In genomic region chr1:37998371-37999199, GRCm38 (mm10) we compare ENCODE assay signal across 8 mouse cellular contexts. TPM values are rescaled to one million over a fixed set of nuclear protein-coding genes. Genes with fewer than 3 reads are reported as not detected.
DNase-seq lines count a peak whose midpoint lies in the region; ATAC-seq lines count a peak whose summit lies in the region.

No protein-coding gene starts in this region.

- H3K4me1 ChIP-seq in heart, embryonic 15.5 days (replicated peaks) = peaks cover 20% of the 10 kb centered on the region
- peaks cover 19% of the 10 kb centered on the region for H3K4me1 ChIP-seq in forebrain, embryonic 16.5 days (replicated peaks; ENCODE audit: control insufficient read depth, insufficient read depth, low read length)
- peaks cover 55% of the 10 kb centered on the region for H3K4me1 ChIP-seq in liver, embryonic 13.5 days (replicated peaks)

- peak overlapping the region; percentile 97 for H3K4me3 ChIP-seq in heart, embryonic 15.5 days
- peak overlapping the region; percentile 80 for H3K4me3 ChIP-seq in forebrain, embryonic 16.5 days (replicated peaks; ENCODE audit: low read length)
- peak overlapping the region; percentile 99 for H3K4me3 ChIP-seq in liver, embryonic 13.5 days (replicated peaks)

- no peaks in the 10 kb centered on the region for H3K27me3 ChIP-seq in heart, embryonic 15.5 days
- no peaks in the 10 kb centered on the region for H3K27me3 ChIP-seq in forebrain, embryonic 16.5 days (replicated peaks; ENCODE audit: control insufficient read depth, insufficient read depth, low read length)
- H3K27me3 ChIP-seq in liver, embryonic 13.5 days = no peaks in the 10 kb centered on the region

- DNase-seq in heart, adult 11 months = no peak
- DNase-seq in MN1 (ENCODE audit: low spot score) = peak; percentile 63
- DNase-seq in liver, embryonic 13.5 days = no peak
- no peak for DNase-seq in spleen, postnatal 36 days (ENCODE audit: low spot score in 2 of 2)
- no peak for DNase-seq in layer of hippocampus, adult 9-11 months

- H3K36me3 ChIP-seq in heart, embryonic 15.5 days = peaks cover 17% of the 10 kb centered on the region
- peaks cover 4% of the 10 kb centered on the region; the same call in 1 of the 2 replicates for H3K36me3 ChIP-seq in forebrain, embryonic 16.5 days (ENCODE audit: control insufficient read depth, insufficient read depth)
- H3K36me3 ChIP-seq in liver, embryonic 13.5 days = peaks cover 25% of the 10 kb centered on the region

- H3K9me3 ChIP-seq in heart, embryonic 15.5 days (replicated peaks) = no peaks in the 10 kb centered on the region
- no peaks in the 10 kb centered on the region for H3K9me3 ChIP-seq in forebrain, embryonic 16.5 days (ENCODE audit: control insufficient read depth, low read length)
- no peaks in the 10 kb centered on the region for H3K9me3 ChIP-seq in liver, embryonic 13.5 days (replicated peaks)

- H3K9ac ChIP-seq in heart, embryonic 15.5 days = peak overlapping the region; percentile 96
- H3K9ac ChIP-seq in forebrain, embryonic 16.5 days (replicated peaks; ENCODE audit: low read depth, low read length) = peak overlapping the region; percentile 83
- H3K9ac ChIP-seq in liver, embryonic 13.5 days = peak overlapping the region; percentile 97

- ATAC-seq in heart, embryonic 15.5 days (replicated peaks; ENCODE audit: insufficient number of reproducible peaks, insufficient read depth, low FRiP score, low read depth) = peak; percentile 16; the same call in 1 of the 2 replicates
- peak; percentile 1; the same call in 1 of the 2 replicates for ATAC-seq in forebrain, embryonic 16.5 days
- peak; percentile 62 for ATAC-seq in liver, embryonic 13.5 days (ENCODE audit: low read depth)
- ATAC-seq in activated CD4-positive, CD25-positive, alpha-beta regulatory T cell, adult 4 months = no peak

- WGBS in heart, embryonic 15.5 days = 2% methylated on average over 44 of the region's 47 CpGs
- 6% methylated on average over 30 of the region's 47 CpGs for WGBS in forebrain, embryonic 16.5 days
- 3% methylated on average over 42 of the region's 47 CpGs for WGBS in liver, embryonic 13.5 days (ENCODE audit: insufficient replicate concordance)

- H3K27ac ChIP-seq in heart, embryonic 15.5 days = peak overlapping the region; percentile 95
- H3K27ac ChIP-seq in forebrain, embryonic 16.5 days (ENCODE audit: low read length) = peak overlapping the region; percentile 94
- H3K27ac ChIP-seq in liver, embryonic 13.5 days = peak overlapping the region; percentile 92

- H3K4me2 ChIP-seq in heart, embryonic 15.5 days = peak overlapping the region; percentile 91
- peak overlapping the region; percentile 84 for H3K4me2 ChIP-seq in forebrain, embryonic 16.5 days (ENCODE audit: low read length)
- H3K4me2 ChIP-seq in liver, embryonic 13.5 days = peak overlapping the region; percentile 81

RNA-seq across cellular contexts. Expression of gene Eif5b, which starts 0.8 kb away (rescaled TPM):
- 16.8 and 18.7 TPM in 2 replicates for polyA plus RNA-seq in heart, embryonic 15.5 days (2015; fragmentation: Nextera tagmentation; extraction: Ambion mirVana)
- polyA plus RNA-seq in forebrain, embryonic 16.5 days (2015; fragmentation: Nextera tagmentation; extraction: Ambion mirVana) = 22.3 and 23.0 TPM in 2 replicates
- 25.1 and 28.3 TPM in 2 replicates for polyA plus RNA-seq in liver, embryonic 13.5 days (2015; fragmentation: Nextera tagmentation; extraction: Ambion mirVana)
- polyA plus RNA-seq in activated CD4-positive, CD25-positive, alpha-beta regulatory T cell, adult 4 months (2017; shearing (Covaris generic)) = 10 to 100 TPM; 30.0 to 31.4 TPM

RNA-seq across cellular contexts. Expression of gene Txndc9, which starts 0.9 kb away (rescaled TPM):
- 100 and 103 TPM in 2 replicates for polyA plus RNA-seq in heart, embryonic 15.5 days (2015; fragmentation: Nextera tagmentation; extraction: Ambion mirVana)
- 137 and 152 TPM in 2 replicates for polyA plus RNA-seq in forebrain, embryonic 16.5 days (2015; fragmentation: Nextera tagmentation; extraction: Ambion mirVana)
- polyA plus RNA-seq in liver, embryonic 13.5 days (2015; fragmentation: Nextera tagmentation; extraction: Ambion mirVana) = 80.9 and 88.7 TPM in 2 replicates
- 100 to 1,000 TPM; 136 to 159 TPM for polyA plus RNA-seq in activated CD4-positive, CD25-positive, alpha-beta regulatory T cell, adult 4 months (2017; shearing (Covaris generic))

RNA-seq across cellular contexts. Expression of gene Lyg1, which starts 41.0 kb away (rescaled TPM):
- polyA plus RNA-seq in heart, embryonic 15.5 days (2015; fragmentation: Nextera tagmentation; extraction: Ambion mirVana) = not detected in 2 replicates
- polyA plus RNA-seq in forebrain, embryonic 16.5 days (2015; fragmentation: Nextera tagmentation; extraction: Ambion mirVana) = not detected in 2 replicates
- polyA plus RNA-seq in liver, embryonic 13.5 days (2015; fragmentation: Nextera tagmentation; extraction: Ambion mirVana) = not detected in 2 replicates
- not detected for polyA plus RNA-seq in activated CD4-positive, CD25-positive, alpha-beta regulatory T cell, adult 4 months (2017; shearing (Covaris generic))
